Mouse (Mus musculus): ENCODE data around the gene Batf2.

DNA sequence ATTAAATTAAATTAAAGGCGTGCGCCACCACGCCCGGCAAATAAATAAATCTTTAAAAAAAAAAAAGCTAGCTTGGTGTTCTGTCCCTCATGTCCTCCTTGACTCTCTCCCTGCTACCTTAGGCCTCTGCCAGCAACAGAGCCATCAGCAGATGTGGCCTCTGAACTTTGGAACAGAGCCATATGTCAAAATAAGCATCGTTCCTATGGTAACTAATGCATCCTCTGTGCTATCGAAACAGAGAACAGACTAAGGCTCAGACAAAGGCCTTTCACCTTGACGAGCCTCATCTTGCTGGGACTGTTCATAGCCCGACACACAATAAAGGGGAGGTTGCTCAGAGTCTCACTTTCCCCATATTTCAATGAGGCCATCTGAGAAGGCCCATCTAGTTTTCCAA lies 17.5 kb upstream of the Batf2 start:
- TF ChIP-seq POLR2A (IDR thresholded peaks at IDR 0.05; ENCODE audit: insufficient read length, low read depth) (no peak), E2F4 (IDR thresholded peaks at IDR 0.05; ENCODE audit: insufficient read depth) (no peak), CEBPB (IDR thresholded peaks at IDR 0.05; ENCODE audit: insufficient read depth, poor library complexity, severe bottlenecking) (no peak), MAX (IDR thresholded peaks at IDR 0.05; ENCODE audit: low read depth) (no peak), USF1 (IDR thresholded peaks at IDR 0.05; ENCODE audit: low read depth) (no peak)
